Mouse (Mus musculus) ovary, postnatal 14 days (tissue): ENCODE measurements around the gene Eva1a.

Source experiments
- DNase-seq: peaks from one replicate; pipeline ENCODE4 v3.0.0; 2022; ENCODE audit warnings: low spot score

Gene Eva1a

GRCm38 (mm10) chr6:82040834-82041487 lies at the start of gene Eva1a:
TSS of gene Eva1a (plus strand) at chr6:82041043.
- DNase-seq, result no peak

- DNase-seq, result no peak
Measured at GRCm38 (mm10) chr6:82012392-82012791, 28.5 kb upstream of the Eva1a start.

GRCm38 (mm10) chr6:82021074-82021473 lies 19.8 kb upstream of the Eva1a start:
- DNase-seq, result no peak

- DNase-seq, result no peak
Measured at GRCm38 (mm10) chr6:82021494-82021893, 19.3 kb upstream of the Eva1a start.

GRCm38 (mm10) chr6:82029611-82030510 lies 11.0 kb upstream of the Eva1a start:
- no peak for DNase-seq

GRCm38 (mm10) chr6:82030511-82030884 lies 10.3 kb upstream of the Eva1a start:
- no peak for DNase-seq

- no peak for DNase-seq
Measured at GRCm38 (mm10) chr6:82037211-82037610, 3.6 kb upstream of the Eva1a start.

GRCm38 (mm10) chr6:82039193-82039592 lies 1.6 kb upstream of the Eva1a start:
- DNase-seq, result no peak

GRCm38 (mm10) chr6:82039968-82040367 lies 875 bp upstream of the Eva1a start:
- no peak for DNase-seq

- DNase-seq, result peak; percentile 26
Measured at GRCm38 (mm10) chr6:82041488-82042295, 849 bp downstream of the Eva1a start.

GRCm38 (mm10) chr6:82042296-82043125 lies 1.7 kb downstream of the Eva1a start:
- DNase-seq, result peak; percentile 12

GRCm38 (mm10) chr6:82043634-82044033 lies 2.8 kb downstream of the Eva1a start:
- DNase-seq, result no peak

- no peak for DNase-seq
Measured at GRCm38 (mm10) chr6:82044509-82044908, 3.7 kb downstream of the Eva1a start.

- DNase-seq, result no peak
Measured at GRCm38 (mm10) chr6:82047977-82048376, 7.1 kb downstream of the Eva1a start.

GRCm38 (mm10) chr6:82050201-82050600 lies 9.4 kb downstream of the Eva1a start:
- no peak for DNase-seq

- DNase-seq, result no peak
Measured at GRCm38 (mm10) chr6:82051569-82051968, 10.7 kb downstream of the Eva1a start.

- DNase-seq, result no peak
Measured at GRCm38 (mm10) chr6:82052047-82052725, 11.3 kb downstream of the Eva1a start.

GRCm38 (mm10) chr6:82052726-82053118 lies 11.9 kb downstream of the Eva1a start:
- DNase-seq, result no peak

GRCm38 (mm10) chr6:82054854-82055253 lies 14.0 kb downstream of the Eva1a start:
- DNase-seq, result no peak

- no peak for DNase-seq
Measured at GRCm38 (mm10) chr6:82059896-82060295, 19.1 kb downstream of the Eva1a start.

GRCm38 (mm10) chr6:82065230-82065629 lies 24.4 kb downstream of the Eva1a start:
- no peak for DNase-seq
